Mouse (Mus musculus) kidney, postnatal 25 days (tissue): ENCODE measurements at regions not wholly inside any gene's neighbourhood (a gene's known extent, or its start where the extent isn't known, plus 50 kb on each side); places are given as distances from the start of the nearest gene placed in this dataset.

Source experiments
- DNase-seq, 2 experiments: peaks; one replicate each; pipeline ENCODE4 v3.0.0; 2021; ENCODE audit warnings: mixed read lengths in 2 of 2

- DNase-seq, result no peak
Observed at GRCm38 (mm10) chr10:45982731-45983274, 405.2 kb downstream of the Hace1 start.

DNA sequence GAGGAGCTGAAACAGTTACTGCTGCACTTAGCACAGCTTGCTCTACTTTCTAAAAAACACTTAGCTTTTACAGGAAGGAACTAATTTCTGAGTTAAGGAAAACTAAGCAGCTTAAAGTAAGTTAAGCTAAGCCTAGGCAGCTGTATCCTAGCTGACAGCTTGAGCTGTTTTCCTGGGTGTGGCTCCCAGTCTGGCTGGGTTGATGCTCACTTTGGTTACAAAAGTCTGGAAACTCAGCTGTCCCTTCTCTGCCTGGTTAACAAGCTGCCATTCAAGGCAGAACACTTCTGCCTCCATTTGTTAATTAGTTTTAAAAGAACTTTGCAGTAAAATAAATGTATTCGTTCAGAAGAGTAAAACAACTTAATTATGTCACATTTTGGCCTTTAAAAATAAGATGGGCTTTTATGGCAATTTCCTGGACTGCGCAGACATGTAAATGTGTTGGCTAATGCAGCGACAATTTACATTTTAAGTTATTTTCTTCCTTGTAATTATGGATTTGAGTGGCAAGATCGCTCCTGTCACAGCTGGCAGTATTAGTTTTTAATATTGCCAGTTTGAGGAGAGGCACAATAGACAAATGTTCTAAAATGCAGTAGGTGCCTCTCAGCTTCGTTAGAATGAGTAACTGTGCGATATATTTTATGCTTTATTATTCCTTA is 406.2 kb downstream of the Hace1 start:
- no peak for DNase-seq

DNA sequence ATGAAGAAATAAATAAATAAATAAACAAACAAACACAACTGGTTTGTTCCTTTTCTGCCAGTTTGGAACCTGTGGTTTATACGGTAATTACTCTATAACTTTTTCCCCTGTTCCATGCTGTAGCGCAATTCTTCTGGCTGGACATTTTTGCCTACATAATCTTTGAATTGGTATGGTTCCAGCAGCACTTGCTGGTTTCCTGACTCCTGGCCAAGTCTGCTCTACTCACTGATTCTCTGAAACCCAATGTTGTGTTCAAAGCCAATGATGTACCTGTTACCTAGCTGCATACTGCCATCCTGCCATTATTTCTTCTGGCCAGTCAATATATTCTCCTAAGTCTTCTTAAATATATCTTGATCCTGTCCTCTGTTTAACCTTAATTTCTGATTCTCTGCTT is 408.7 kb downstream of the Hace1 start:
- DNase-seq, result no peak

- no peak for DNase-seq
Observed at GRCm38 (mm10) chr10:46006319-46006718, 428.7 kb downstream of the Hace1 start.

GRCm38 (mm10) chr10:46011916-46012596 is 434.4 kb downstream of the Hace1 start:
- peak; percentile 45 to 47 for DNase-seq

DNA sequence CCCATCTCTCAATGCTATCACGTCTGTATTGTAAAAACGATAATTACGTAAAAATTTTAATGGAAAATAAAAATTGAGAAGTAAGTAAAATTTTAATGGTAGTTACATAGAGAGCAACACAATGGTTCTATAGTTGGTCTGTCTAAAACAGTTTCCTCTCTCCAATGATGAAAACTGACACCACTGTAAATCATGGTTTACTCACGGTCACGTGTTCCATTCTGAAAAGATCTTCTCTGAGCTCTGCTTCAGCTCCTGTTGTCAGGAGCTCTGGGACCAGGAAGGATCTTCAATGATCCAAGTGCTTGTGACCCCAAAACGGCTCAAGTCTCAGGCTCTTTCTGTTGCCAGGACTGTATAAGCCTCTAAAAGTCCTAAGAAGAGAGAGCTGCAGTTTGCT is 435.0 kb downstream of the Hace1 start:
- DNase-seq, result no peak

DNA sequence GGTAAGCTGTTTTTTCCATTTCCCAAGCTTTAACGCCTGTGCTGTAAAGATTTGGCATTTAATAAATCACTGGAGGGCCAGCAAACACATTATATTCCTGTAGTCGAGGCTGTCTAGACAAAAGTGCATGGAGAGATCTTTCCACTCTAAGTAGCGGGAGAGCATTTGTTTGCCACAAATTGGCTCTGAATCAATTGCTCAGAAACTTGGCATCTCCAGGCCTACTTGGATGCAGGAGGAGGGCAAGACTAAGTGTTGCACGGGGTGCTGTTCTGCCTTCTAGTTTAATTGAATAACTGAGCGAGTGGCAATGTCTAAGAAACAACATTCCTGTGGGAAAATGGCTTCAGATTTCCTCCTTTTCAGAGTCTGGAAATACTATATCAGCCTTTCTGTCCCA is 438.7 kb downstream of the Hace1 start:
- no peak for DNase-seq

- DNase-seq, result no peak
Observed at GRCm38 (mm10) chr10:46045474-46046093, 468.0 kb downstream of the Hace1 start.

- no peak for DNase-seq
Observed at GRCm38 (mm10) chr10:46046094-46046749, 468.6 kb downstream of the Hace1 start.

GRCm38 (mm10) chr10:46046890-46047414 is 469.3 kb downstream of the Hace1 start:
- DNase-seq, result no peak

GRCm38 (mm10) chr10:46047591-46047990 is 470.0 kb downstream of the Hace1 start:
- no peak for DNase-seq

- peak in 1 of 2 experiments; percentile 58 for DNase-seq
Observed at GRCm38 (mm10) chr10:46057362-46058198, 480.0 kb downstream of the Hace1 start.

- no peak for DNase-seq
Observed at GRCm38 (mm10) chr10:46058199-46058472, 480.5 kb downstream of the Hace1 start.

DNA sequence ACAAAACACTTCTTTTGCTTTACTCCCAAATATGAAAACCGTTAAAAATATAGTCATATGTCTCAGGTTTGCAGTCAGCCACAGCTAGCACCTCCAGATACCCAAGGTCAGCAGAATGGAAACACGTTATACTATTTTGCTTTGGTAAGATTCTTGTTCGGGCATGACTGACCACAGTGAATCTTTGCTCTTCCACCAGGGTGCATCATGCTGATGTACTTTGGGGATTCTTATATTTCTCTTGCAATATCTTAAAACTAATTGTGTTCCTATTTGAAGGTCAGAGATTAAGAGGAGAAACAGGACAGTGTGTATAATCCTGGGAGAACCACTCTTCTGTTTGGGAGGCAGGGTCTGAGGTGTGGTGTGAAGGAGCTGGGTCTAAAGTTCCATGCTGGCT is 481.7 kb downstream of the Hace1 start:
- no peak for DNase-seq

DNA sequence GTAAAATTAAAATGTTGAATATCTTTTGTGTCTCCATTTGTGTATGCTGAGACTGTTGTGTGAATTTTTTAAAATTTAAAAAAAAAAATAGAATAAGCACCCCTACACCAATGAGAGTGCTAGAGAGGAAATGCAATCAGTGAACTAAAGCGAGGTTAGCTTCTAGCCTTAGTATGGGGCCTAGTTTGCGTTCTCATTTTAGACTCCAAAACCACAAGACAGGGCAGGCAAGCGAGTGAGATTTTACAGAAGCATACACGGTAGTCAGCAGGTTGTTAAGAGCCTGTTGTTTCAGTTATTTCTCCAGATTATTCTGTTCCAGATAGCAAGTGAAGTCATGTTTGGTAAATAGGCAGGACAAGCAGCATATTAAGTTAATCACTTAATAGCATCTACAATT is 486.2 kb downstream of the Hace1 start:
- DNase-seq, result no peak

GRCm38 (mm10) chr10:46070766-46071165 is 493.1 kb downstream of the Hace1 start:
- no peak for DNase-seq

DNA sequence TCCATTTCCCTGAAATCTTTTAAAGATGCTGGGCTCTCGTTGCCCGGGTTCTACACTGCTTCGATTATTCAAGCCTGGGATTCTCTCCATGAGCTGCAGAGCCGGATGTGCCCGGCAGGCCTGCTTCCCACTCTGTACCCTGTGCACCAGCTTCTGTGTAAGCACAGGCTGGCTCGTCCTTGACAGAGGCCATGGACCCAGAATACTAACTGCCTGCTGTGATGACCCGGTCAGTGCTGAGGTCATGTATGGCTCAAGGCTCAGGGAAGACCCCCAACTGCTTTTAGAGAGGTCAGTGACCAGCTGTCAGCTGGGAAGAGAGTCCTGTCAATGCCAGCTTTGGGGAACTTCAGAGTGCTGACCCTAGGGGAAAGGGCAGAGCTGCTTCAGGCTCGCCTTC is 493.6 kb downstream of the Hace1 start:
- peak in 1 of 2 experiments; percentile 28 for DNase-seq

GRCm38 (mm10) chr10:46071810-46072549 is 494.4 kb downstream of the Hace1 start:
- DNase-seq, result no peak

GRCm38 (mm10) chr10:46072550-46073470 is 495.2 kb downstream of the Hace1 start:
- DNase-seq, result no peak

DNA sequence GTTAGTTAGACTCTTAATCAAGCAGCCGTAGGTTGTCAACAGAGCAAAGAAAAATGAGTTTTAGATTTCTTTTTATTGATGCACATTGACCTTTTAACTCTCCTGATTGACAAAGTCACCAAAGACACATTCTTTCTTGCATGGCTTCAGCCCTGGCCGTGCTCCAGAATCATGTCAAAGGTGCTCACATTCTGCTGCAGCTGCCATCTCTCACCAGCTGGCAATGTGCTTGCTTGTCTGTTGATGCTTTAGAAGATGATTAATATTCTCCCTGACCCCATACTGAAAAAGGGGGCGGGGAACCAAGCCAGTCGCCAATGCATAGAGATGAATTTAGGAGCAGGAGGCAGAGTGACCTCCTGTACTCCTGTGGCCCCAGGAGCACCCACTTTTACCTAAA is 510.1 kb downstream of the Hace1 start:
- no peak for DNase-seq

DNA sequence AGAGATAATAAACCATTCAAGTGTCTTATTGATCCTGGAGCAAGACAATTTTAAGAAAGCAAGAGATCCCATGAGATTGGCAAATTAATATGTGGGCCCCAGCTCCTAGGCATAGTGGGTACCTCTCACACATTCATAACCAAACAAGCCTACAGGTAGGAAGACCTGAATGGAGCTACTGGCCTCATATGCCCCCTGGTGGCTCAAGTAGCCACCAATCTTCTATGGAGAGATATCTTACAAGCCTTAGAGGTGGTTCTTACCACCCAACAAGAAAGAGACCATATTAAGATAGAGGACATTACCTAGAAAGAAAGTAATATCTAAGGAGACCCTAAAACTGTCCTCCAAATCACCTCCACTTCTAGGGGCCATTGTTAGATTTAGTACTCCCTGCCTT is 523.2 kb downstream of the Hace1 start:
- DNase-seq, result no peak
